Mouse (Mus musculus): Measurements from ENCODE around the gene Nfe2l2. TPM values are rescaled to one million over a fixed set of nuclear protein-coding genes. Genes with fewer than 3 reads are reported as not detected.
"Not testable (repeated sequence)": the region's sequence is repeated elsewhere in the genome, so short reads cannot be mapped to it uniquely, and the experiment has no call there.

The Nfe2l2 gene
- polyA plus RNA-seq, 3 experiments from 2014 or later: 37.2 to 54.1 (median 46.1) TPM

DNA sequence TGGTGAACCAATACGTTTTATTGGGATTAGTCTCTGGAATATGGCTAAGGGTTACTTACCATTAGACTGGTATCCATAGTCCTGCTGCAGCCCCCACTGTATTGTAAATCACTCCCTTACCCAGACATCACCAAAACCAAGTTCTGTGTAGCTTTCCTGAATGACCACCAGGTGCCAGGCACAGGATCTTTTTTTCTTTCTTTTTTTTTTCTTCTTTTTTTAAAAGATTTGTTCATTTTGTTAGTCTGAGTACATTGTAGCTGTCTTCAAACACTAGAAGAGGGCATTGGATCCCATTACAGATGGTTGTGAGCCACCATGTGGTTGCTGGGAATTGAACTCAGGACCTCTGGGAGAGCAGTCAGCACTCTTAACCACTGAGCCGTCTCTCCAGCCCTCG is 8.6 kb upstream of the Nfe2l2 start:
- no peak for ATAC-seq

DNA sequence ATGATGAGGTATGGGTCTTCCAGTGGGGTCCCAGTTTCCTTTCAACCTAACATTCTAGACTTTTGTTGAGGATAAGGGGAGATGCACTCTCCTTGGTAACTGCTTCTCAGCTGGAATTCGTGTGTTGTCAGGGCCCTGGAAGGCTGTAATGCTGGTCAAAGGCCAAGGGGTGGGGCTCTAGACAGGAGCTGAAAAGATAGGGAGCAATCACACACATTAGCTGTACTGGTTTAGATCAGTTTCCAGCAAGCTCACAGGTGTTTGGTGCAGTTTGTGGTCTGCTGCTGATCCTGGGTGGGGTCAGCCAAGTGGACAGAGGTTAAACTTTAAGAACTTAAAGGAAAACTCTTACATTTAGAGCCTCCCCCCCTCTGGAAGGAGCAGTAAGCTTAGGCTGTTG is 3.0 kb upstream of the Nfe2l2 start:
- no peak for ATAC-seq

DNA sequence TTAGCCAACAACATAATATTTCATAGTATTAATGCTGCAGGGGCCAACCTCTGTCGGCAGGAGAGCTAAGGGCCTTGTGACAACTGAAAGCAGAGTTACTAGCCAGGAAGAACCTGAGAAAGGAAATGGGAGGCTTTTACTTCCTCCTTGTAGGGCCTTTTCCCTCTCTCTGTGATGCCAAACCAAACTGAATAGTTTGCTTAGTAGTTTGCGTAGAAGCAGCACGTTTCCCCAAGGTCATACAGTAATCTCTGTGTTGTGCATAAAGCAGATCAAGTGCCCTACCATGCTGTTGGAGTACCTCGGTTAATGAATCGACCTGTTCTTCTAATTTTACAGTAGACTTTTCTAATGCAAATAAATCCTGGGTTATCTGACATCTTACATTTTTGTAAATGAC is 2.0 kb upstream of the Nfe2l2 start:
- no peak for ATAC-seq

DNA sequence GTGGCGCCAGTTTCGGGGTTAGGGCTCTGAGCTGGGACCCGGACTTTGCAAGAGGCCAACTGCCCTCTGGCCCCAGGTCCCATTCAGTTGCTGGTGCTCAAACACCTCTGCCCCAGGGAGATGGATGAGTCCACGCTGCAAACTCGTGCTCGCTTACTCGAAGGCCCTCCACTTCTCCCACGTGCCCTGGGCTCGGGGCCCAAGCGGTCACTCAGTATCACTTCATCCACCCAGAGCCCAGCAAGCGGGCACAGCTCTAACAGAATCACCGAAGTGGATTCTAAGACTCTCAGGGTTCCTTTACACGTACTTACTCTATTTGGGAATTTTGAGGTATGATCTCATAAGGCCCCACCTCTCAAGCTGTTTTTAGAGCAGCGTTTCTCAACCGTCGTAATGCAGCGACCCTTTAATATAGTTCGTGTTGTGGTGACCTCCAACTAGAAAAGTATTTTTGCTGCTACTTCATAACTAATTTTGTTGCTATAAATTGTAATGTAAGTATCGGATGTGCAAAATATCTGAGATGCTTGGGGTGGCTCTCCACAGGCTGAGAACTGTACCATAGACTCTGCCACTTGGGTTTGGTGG is 816 bp upstream of the Nfe2l2 start:
- ATAC-seq: no peak

DNA sequence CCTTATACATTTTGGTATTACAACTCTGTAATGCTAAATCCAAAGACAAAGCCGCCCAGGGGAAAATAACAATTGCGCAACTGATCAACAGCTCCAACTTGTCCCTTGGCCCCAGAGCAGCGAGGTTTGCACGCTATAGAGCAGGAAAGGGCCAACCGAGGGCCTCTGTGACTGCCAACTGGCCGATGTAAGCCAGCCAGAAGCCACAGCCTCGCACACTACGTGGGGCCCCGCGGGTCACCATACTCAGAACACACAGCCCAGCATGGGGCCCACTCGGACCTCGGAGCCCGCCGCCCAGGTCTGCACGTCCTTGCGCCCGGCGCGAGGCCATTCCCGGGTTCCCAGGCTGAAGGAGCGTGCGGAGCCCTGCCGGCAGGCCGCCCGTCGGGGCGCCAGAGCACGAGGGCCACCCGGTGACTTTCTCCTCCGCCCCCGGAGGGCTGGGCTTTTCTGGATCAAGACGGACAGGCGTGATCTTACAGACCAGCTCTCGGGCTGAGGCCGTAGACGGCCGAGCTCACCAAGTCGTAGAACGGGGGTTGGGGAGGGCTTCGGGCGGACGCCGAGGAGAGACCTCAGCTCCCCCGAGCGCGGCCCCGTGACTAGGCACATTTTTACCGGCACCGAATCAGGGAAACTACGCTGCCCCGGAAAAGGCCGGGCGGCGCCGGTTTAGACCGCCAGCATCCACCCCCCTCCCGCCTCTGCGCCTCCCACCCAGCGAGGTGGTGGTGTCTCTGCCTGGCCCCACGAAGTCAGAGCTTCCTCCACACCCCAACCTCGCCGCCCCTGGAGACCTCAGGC is 863 bp downstream of the Nfe2l2 start:
- peak; percentile 61 for ATAC-seq

DNA sequence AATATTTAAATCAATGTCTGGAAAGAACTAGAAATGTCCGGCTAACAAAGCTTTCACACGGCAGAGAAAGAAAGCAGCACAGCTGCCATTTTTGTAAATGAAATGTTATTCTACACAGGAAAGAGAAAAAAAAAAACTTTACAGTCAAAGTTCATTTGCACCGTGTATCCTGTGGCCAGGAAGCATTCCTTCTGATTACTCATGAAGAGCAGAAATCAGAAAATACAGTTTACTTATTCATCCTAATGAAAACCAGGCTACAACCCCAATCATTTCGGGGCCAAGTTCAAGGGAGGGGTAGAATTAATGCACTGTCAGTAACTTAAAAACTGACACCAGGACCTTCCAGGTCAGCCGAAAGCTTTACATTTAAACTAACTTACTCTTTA is 1.9 kb downstream of the Nfe2l2 start:
- ATAC-seq: no peak

DNA sequence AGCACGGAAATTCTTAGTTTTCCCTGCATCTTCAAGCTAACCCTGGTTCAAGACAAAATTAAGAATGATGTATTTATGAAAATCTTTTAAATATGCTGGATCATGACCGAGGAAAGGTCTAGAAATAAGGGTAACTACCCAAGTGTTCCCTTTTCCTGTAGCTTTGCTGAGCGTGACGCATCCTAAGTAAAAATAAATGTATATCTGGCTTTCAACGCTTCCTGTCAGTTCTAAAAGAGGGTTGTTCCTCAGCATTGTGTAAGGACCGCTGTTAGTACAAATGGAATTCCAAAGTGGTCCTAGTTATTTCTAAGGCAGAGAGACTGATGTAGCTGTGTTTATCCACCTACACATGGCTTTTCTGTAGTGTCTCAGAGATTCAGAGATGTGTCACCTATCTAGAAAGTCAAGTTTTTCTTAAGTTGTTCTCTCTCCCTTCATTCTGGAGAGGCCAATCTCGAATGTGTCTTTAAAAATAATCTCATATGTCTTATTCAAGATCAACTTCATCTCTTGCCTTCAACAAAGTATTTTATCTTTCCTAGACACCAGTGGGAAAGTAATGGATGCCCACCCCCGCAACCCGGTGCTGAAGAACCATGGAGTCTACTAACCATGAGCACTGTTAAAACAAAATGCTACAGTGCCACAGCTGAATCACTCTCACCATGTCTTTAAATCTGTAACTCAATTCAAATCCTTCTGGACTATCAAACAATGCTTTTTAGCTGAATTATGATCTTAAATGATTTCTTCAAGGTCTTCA is 2.4 kb downstream of the Nfe2l2 start:
- ATAC-seq: no peak

DNA sequence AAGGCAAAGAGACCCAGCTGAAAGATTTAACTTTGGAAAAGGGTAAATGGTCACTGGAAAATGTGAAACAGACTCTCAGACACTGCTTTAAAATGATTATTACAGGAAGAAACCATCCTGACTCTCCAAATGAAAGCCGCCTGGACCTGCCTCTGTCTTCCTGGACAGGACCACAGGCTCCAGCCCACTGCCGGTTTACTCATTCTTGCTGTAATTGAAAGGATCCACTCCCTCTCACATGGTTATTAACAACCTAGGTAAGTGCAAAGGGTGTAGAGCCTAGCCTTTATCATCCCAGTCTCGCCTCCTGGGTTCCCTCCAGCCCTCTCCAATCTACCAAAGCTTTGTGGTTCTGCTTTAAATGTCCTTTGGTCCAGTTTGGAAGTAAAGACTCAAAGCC is 3.2 kb downstream of the Nfe2l2 start:
- ATAC-seq: no peak

DNA sequence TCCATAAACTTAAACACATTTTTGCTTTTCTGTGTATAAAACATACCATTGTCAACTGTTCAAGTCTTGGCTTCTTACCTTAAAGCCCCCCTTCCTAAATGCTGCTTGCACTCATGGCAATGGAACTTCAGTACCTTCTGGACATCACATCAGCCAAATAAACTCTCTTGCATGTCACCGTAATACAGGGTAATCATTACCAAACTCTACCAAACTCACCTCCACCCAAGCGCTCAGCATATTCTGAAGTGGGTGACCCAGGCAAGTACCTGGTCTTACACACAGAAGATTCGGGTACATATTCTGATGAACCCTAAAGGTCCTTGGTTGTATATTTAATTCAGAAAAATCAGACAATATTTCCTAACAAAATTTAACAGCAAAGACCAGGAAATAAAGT is 3.9 kb downstream of the Nfe2l2 start:
- no peak for ATAC-seq

DNA sequence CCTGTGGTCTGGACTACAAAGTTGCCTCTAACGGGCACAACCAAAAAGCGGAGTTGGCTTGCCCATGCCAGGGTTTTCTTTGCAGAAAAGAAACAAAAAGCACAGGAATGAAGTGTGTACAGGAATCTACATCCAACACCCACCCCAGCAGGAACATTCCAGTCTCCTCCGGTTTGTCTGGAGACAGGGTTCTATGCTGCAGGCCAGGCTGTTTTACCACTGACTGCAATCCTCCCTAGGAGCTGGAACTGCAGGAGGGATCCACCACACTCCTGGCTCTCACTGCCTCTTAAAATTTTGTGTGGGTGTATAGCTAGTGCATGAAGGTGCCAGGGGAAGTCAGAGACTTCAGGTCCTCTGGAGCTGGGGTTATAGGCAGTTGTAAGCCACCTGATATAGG is 5.6 kb downstream of the Nfe2l2 start:
- ATAC-seq: no peak

DNA sequence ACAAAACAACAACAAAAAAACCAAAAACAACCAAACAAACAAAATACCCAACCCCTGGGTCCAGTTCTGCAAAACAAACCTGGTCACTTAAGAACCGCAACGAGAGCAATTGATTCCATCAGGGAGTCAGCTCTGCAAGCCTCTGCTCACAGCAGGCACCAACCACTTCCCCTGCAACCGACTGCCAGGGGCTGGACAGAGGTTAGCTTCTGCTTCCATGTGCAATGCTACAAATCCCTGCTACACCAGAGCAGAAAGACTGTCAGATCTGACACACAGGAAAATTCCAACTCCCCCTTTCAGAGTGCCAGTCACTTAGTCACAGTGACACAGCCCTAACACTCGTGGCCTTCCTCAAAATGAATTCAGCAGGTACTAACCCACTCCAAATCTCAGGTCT is 6.4 kb downstream of the Nfe2l2 start:
- ATAC-seq: no peak

DNA sequence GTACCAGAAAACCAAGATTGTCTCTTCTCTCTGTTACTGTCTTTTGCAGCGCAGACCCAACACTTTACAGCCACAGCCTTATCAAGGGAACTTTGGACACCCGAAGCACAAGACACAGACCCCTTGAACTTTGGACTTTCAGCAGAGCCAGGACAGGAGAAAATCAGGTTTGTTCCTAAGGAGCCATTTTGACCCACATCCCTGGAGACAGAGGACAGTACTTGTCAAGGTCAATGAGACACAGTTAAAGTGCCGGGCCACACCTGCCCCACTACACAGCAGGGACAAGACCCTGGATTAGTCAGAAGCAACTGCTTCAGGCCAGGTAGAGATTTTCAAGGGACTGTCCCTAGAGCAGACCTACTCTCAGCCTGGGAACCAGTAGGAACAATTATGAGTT is 7.2 kb downstream of the Nfe2l2 start:
- no peak for ATAC-seq

DNA sequence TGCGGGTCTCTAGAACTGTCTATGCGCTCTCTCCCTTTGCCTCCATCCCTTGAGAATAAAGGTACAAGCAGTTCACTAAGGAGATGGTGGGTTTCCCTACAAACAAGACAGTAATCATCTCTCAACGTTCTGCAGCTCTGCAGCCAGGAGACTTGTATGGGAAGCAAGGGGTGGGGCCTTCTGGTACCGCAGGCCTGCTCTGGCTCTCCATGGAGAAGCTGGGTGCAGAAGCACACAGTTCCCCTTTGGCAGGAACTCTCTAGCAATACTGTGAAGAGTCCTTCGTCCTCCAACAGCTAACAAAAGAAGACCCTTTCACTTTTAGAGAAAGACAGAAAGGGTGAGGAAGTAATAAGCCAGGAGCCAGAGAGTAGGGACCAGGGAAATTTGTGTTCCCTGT is 8.1 kb downstream of the Nfe2l2 start:
- no peak for ATAC-seq

DNA sequence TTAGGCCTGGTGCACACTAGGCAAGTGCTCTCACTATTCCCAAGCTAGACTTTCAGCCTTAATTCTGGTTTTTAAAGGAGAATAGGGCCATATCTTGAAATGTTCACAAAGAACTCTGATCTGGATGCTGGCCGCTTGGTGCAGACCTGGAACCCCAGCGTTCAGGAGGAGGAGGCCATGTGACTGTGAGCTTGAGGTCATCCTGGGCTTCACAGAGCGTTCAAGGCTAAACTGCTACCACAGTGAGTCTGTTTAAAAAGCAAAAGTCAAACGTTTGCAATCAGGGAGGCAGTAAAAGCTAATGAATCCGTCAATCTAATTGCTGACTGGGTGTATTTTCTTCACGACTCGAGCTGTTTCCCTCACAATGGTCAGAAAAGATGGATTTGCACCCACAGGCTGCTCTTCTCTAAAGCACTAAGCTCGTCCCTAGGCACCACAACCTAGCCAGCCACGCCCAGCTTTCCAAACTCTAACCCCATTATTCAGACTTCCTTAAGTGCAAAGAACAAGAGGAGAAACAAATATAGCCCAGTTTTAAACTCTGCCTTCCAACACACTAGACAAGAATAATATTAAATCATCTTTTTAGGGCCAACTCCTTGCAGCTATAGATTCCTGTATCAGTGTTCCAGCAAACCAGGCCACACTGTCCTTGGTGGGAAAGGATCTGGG is 8.6 kb downstream of the Nfe2l2 start:
- ATAC-seq: no peak

DNA sequence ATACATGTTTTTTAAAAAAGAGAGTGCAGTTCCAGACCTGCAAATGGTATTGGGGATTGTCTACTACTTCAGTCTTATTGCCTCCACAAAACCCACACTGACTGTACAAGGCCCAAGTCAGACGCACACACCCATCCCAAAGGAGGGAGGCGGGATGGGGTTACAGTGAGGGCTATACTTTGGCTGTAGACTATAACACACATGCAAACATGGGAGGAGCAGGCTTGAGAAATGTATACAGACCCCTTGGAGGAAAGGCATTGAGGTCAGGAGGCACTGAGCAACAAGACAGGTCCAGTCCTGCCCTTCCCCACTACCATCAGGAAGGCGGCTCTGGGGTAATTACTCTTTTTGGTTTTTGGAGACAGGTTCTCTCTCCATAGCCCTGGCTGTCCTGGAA is 9.5 kb downstream of the Nfe2l2 start:
- not testable (repeated sequence) for ATAC-seq

DNA sequence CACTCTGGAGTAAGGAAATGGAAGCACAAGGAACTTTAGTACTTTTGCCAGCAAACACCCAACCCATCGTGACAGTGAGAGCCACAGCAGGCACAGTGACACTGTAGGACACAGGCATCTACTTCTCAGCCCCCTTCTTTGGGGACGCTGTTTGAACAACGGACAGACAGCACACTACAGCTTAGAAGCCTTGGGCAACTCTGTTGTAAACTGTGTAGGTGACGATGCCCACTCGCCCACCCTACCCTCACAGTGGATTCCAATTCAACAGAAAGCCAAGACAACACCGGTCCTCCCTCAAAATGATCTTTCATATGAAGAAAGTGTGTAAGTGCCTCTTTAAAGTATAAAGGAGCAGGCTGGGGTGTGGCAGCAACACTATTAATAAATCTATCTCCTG is 12.1 kb downstream of the Nfe2l2 start:
- no peak for ATAC-seq

DNA sequence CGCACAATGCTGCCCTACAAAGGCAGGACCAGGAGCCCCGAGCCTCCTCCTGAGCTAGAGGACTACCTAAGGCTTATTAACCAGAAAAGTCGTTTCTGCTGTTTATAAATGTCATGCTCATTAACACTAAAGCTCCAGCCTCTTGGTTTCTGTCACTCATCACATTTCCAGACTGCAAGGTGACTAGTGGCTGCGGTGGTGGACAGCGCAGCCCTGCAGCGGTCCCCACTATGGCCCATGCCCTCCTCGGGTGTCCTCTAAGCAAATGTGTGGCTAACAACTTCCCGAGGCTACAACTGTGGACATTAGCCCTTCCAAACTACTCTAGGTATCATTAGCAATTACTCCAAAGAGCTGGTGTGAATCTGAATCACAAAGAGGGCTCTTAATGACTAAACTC is 13.1 kb downstream of the Nfe2l2 start:
- ATAC-seq: no peak

DNA sequence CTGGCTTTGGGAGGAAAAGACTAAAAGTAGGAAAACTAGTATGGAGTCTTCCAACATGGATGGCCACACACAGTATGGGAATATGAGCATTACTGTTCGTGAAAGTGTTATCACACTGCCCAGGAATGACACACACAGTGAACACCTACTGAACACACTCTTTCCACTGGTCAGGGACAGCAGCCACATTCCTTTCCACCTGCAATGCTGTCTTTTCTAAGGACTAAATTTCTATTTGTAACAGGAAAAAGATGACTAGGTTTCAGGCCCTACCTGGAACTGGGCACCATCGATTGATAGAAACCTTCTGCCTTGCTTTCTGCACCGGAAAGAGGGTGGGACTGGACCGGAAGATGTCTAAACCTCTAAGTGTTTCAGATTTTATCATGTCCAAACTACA is 13.8 kb downstream of the Nfe2l2 start:
- no peak for ATAC-seq

DNA sequence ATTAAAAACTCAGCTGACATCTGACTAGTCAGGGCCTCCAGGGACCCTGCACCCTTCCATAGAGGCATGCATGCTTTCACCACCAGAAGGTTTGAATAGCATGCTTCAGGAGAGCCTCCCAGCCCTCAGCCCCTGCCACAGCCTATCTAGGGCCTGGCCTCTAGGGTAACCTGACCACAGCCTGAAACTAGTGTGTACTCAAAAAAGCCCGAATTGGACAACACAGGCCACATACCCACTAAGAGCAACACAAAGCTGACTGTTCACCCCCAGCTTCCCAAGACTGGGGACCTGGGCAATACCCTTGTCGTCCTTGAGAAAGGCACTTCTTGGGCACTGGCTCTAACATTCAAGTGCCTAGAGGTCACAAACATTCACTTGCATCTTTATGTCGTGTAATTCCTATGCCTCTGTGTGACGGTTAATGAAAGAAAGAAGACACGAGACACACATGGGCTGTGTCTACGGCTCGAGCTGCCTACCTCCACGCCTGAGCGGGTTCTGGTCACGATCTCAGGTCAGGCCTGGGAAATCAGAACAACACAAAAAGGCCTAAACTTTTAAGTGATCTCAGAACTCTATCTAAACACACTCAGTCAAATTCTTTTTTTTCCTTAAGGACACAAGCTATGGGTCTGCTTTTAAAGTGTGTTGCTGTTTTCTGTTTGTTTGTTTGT is 14.8 kb downstream of the Nfe2l2 start:
- no peak for ATAC-seq

DNA sequence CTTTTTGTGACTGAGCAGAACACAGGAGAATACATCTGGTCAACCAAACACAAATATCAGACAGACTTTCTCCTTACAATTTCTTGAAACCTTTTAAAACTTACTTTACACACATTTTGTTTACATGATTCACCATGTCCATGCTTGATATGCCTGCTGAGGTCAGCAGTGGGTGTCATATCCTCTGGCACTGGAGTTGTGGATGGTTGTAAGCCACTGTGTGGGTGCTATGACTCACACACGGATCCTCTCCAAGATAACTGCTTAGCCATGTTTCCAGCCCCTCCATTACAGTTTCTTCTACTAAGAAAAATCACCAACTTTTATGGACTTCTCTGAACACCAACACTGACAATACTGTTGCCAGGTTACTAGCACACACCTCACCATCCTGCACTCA is 15.5 kb downstream of the Nfe2l2 start:
- ATAC-seq: no peak

DNA sequence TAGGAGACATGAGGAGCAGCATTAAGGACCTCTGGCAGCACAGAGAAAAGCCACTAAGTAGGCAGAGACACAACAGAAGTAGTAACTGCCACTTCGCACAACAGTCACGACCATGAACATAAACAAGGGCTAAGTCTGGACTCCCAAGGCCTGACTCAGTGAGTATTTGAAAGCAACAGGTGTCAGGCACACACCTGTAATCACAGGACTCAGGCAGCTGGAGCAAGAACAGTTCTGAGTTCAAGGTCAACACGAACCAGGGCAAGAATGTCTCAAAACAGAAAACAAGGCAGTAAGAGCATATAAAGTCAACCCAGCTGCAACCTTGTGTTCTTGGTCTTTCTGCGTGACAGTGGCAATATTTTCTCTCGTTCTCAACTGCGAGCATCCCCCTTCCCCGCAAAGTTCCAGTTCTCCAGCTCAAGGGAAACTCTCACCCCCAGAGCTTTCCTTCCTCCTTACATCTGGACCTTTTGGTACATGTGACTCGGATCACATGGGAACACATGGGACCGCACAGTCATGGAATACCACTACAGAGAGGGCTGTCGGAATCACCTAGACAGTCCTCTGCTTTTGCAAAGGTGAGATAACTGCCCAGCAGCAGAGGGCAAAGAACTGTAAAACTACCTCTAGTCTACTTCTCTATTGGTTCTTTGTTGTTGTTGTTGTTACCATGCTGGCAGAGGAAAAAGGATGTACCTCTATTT is 17.2 kb downstream of the Nfe2l2 start:
- no peak for ATAC-seq

DNA sequence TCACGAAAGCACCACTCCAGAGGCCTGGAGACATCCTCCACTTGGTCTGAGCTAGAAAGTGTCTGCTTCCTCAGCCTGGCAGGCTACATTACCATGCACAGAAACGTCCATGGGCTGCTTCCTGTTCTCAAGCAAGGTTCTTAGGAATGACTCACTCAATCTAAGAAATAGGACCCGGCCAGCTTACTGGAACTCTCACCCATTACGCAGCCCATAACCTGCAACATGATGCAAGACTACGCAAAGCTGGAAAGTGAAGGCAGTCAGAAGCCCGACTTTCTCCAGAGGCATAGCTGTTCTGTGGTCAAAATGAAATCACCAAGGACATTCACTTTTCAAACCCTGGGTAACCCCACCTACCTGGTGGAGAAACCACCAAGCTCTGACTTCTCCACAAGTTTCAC is 19.0 kb downstream of the Nfe2l2 start:
- peak; percentile 9 for ATAC-seq

Data from inflammation-experienced regulatory T-cells, adult 6 months (primary cell).